Mouse (Mus musculus) mouse embryonic stem cell (cell line): ENCODE measurements around the gene Ing4.

ENCODE experiments used
- in situ Hi-C, 2 experiments: fragments of 300-500 bp; cut with MboI; formaldehyde crosslinking; loops; 1 replicate in 1 of 2; 3 replicates in 1 of 2; pipeline ENCODE4 v1.14.3; 2019 to 2020; ENCODE audit warnings: low sequenced_read_pairs in 2 of 2, low pct_unique_long_range_greater_than_20kb in 1 of 2, mixed read lengths in 1 of 2; ENCODE audit not compliant: unreplicated experiment in 1 of 2

Gene Ing4

DNA sequence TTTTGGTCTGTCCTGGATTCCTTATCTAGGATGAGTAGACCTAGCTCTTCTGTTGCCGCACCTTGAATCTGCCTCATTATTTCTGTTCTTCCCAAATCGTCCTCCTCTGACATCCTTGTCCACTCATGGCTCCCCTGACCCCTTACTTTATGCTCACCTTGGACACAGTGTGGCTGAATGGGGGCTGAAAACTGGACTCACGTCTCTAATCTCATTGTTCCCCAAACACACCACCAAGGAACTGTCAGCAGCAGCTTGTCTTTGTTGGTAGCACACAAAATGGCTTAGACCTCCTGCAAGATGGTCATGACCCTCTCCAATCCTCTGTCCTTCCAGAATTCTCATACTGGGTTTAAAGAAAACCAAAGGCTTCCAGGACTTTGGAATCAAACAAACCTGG is 48.4 kb downstream of the Ing4 start:
- in situ Hi-C loops, result no loop called here

DNA sequence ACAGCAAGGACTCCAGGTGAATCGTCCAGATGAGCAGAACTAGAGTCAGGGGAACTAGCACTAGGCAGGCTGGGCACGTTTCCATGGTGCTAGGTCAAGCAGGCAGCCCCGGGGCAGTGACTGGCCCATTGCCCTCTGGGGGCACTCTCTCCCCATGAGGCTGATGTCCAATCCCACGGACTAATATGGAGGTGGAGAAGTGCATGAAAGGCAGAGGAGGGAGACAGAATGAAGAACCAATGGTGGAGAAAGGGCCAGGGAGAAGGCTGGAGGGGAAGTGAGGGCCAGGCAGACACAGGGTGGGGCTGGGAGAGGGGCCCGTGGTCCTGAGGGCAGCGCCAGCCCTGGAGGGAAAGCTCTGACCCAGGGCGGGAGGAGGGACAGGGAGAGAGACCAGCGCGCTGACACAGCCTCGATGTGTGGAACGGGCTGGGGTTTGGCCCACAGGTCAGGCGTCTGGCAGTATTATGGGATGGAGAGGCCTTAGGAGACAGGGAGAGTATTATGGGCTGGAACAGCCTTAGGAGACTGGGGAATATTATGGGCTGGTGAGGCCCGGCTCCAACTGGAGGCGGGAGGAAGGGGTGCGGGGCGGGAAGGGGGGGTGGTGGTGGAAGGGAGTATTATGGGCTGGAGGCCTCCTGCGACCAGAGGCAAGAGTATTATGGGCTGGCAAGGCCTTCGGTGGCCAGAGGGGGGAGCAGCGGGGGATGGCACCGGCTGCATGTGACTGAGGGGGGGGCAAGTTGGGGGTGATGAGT is 49.2 kb downstream of the Ing4 start:
- in situ Hi-C loops, result no loop called here

DNA sequence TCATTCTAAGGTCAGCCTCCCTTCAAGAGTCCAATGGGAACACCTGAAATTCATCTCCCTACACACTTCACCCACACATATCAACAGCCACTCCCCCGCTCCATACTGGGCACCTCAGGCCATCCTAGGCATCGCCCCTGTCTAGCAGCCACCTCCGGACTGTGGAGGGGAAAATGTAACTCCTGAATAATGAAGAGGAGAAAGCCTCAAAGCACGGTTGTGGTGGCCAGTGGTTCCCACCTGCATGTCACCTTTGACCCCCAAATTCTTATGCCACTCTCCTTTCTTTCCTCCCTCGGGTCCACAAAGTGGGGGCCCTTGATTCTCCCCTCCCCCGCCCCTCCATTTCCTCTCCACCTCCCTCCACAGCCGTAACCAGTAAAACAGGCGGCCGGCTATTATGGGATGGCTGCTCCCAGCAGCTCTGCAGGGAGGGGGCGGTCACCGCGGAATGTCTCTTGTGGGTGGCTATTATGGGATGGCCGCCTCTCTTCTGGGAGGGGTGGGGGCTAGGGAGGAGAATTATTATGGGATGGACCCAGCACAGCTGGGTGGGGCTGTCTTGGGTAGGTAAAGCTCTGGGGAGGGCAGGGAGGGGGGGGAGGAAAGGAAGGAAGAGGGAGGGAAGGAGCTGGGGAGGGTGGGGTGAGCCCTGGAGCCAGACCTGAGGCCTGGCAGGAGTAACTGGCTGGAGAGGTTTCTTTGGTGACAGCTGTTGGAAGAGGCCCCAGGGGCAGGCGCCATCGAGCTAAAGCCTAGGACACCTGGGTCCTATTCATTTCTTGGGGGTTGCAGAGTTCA is 50.2 kb downstream of the Ing4 start:
- in situ Hi-C loops, result no loop called here

DNA sequence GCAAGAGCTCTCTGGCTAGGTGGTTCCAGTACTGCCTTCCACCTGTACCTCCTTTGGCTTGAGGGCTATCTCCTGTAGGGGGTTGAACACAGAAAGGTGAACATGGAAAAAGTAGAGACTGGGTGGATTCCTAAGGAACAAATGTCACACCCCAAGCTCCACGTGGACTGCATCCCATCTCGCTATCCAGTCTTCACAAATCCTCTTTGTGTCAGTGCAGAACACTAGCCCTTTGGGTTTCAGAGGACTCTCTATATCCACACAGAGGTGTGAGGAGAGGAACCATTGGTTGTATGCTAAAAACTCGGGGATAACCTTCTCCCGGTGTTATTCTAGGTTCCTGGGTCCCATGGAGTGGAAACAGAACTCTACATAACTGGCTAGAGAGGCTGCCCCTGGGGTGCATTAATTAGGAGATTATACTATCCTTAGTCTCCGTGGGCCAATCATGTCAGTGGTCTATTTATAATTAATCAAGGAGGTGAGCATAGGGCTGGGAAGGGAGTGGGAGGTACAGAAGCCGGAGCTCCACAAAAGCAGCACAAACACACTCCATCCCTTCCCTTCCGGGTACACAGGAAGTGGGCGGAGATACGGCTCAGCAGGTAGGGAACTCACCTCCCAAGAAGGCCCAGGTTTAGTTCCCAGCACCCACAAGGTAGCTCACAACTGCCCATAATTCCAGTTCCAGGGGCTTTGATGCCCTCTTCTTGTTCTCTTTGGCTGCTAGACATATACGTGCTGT is 51.0 kb downstream of the Ing4 start:
- in situ Hi-C loops, result no loop called here

DNA sequence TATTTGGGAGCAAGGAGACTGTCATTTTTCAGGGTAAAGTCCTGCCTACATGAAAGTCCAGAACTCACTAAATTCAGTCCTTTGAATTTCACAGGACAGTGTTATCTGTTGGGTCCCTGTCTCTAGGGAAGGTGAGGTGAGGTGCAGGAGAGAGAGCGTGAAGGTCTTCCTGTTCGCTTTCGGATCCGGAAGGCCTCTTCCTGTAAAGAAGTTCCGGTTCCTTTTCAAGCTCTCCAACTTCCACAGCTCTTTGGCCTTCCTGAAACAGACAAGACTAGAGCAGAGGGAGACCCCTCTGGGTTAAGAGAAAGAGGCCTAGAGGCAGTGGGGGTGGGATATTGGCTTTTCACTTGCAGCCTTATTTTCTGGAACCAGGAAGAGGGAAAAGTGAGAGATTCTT is 52.8 kb downstream of the Ing4 start:
- in situ Hi-C loops, result no loop called here

GRCm38 (mm10) chr6:125094843-125095242 is 55.3 kb downstream of the Ing4 start:
- in situ Hi-C loops, result no loop called here

GRCm38 (mm10) chr6:125095391-125096278 is 56.1 kb downstream of the Ing4 start, which contains the start of gene Chd4:
TSS of gene Chd4 (plus strand) at chr6:125095981.
- in situ Hi-C loops, result no loop called here

DNA sequence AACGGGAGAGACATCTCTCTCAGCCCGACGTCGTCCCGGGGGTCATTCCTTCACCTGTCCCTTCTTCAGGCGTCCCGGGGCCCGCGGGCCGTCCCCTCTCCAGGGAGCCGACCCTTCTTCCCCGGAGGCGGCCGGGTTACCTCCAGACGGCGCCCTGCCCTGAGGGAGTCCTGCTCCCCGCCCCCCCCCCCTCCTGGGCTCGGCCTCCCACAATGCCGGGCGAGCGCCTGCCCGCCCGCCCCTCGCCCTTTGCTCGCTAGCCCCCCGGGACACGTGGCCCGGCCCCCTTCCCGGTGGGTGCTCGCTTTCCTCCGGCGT is 56.7 kb downstream of the Ing4 start:
- in situ Hi-C loops, result no loop called here

DNA sequence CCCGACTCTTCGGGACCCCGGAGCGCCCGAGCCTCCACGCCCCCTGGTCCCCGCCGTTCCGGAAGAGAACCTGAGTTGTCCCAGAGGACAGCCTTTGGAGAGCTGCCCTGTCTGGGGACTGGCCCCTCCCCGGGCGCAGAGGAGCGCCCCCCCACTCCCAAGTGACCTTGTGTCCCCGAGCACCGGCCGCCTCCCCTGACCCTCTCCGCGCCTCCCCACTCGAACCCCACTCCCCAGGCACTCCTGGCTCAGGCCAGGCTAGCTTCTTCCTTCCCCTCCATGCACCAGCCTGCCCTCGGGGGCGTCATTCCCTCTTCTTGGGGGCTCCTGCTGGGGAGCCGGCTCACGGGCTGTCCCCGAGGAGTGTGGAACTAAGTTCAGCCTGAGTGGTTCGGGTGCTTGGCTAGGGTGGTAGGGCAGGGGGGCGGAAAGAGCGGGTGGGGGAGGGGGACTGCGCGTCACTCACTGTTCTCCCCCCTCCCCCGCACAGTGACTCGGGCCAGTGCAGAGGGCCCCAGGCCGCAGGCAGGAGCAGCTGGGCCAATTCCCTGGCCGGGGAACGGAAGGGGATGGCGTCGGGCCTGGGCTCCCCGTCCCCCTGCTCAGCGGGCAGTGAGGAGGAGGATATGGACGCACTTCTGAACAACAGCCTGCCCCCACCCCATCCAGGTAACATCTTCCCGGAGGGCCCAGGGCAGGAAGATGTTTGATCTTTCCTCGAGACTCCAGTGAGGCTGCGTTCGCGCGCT is 57.2 kb downstream of the Ing4 start:
- in situ Hi-C loops, result no loop called here

GRCm38 (mm10) chr6:125097346-125097689 is 57.8 kb downstream of the Ing4 start:
- in situ Hi-C loops, result no loop called here

DNA sequence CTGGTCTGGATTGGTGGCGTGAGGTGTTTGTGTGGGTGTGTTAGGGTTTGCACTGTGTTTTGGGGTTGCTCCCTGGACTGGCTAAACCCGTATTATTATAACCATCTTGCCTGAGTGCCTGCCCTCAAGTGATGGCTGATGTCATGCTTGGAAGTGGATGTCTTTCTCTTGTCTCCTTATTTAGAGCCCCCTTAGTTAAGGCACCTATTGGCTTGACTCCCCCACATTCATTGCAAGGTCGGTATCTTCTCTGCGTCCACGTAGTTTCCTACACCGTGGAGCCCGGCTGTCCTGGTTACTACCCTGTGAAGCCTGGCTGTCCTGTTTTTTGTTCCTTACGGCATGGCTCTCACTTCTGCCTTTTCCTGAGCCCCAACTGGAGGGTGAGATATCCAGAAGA is 58.4 kb downstream of the Ing4 start:
- in situ Hi-C loops, result no loop called here

DNA sequence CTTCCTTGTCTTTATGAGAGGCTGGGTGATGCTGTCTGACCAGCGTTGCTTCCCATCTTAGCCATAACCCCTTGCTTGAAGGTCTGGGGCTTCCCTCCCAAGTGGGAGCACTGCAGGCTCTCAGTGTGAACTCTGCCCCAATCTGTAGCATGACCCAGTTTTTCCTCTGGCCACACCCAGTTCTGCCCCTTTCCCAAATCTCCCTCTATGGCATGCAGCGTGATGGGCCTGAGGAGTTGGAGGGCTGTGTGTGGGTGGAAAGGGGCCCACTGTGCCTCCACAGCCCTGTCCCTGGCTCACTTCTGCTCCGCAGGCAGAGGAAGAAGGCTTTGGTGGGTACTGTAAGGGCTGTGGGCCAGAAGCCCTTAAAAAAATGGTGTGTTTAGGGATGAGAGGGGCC is 59.0 kb downstream of the Ing4 start:
- in situ Hi-C loops, result no loop called here
